Mouse (Mus musculus): ENCODE measurements around the gene Dlst.

Dlst gene

GRCm38 (mm10) chr12:85181475-85182344 is 71.1 kb downstream of the Dlst start:
- no peak for DNase-seq (ENCODE audit: low spot score in 2 of 2)

GRCm38 (mm10) chr12:85182345-85182643 is 71.7 kb downstream of the Dlst start:
- DNase-seq (ENCODE audit: low spot score in 2 of 2), result no peak

GRCm38 (mm10) chr12:85182898-85183297 is 72.3 kb downstream of the Dlst start:
- DNase-seq (ENCODE audit: low spot score in 2 of 2), result no peak

GRCm38 (mm10) chr12:85184118-85184517 is 73.5 kb downstream of the Dlst start:
- DNase-seq (ENCODE audit: low spot score in 2 of 2), result no peak
